Mouse (Mus musculus): Measurements from ENCODE around the gene Olfr203. TPM values are rescaled to one million over a fixed set of nuclear protein-coding genes. Genes with fewer than 3 reads are reported as not detected.
"Not testable (repeated sequence)": the region's sequence is repeated elsewhere in the genome, so short reads cannot be mapped to it uniquely, and the experiment has no call there.

The Olfr203 gene
- total RNA-seq (2021): not detected
- long read RNA-seq, experiment 1: 0 reads
- long read RNA-seq, experiment 2: 0 reads

DNA sequence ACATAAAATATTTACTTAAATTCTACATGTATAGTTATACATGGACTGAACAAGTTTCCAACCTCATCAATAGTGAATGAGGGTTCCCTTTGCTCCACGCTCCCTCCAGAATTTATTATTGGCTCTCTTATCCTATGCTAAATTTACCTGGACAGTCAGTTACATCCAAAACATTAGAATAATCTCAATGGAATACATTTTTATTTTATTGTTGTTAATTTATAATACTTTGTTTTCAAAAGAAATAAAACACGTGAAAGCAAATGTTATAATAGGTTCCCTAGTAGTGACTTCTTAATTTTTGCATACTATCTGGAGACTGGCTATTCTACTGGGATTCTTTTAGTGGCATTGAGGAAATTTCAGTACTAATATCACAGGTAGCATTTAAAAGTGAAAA lies at the start of gene Olfr203:
Gene Olfr203, plus strand, starts transcription at position 301 of the 400 bp plus-strand sequence.
- DNase-seq (ENCODE audit: low spot score in 2 of 2): no peak

DNA sequence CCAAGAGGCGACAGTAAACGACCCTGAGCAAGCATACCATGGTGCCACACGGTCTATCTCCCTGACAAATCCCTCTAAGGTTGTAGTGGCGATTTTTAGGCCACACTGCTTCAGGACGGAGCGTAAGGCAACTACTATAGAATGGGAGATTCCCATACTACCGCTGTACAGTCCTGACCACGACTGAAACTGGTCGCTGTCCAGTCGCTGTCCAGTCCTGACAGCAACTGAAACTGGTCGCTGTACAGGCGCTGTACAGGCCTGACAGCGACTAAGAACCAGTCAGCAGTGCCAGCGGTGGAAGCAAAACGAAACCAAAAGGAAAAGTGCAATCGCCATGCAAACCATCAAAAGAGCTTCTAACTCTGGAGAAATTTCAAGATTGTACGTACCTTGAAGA lies 49.0 kb upstream of the Olfr203 start:
- DNase-seq (ENCODE audit: low spot score in 2 of 2): no peak

DNA sequence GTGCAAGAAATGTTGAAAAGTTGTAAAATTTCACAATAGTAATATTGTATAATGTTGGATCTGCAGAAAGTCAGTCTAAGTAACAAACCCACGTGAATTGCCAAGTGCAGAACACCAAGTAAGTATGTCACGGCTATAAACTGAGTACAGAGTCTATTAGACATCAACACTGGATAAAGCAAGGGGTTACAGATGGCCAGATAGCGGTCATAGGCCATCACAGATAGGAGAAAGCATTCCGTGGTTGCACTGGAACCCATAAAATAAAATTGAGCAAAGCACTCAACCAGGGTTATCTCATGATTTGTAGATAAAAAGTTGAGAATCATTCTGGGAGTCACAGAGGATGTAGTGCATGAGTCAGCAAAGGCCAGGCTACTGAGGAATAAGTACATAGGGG lies 29.6 kb upstream of the Olfr203 start:
- not testable (repeated sequence) for DNase-seq (ENCODE audit: low spot score in 2 of 2)

GRCm38 (mm10) chr16:59272532-59272931 lies 26.1 kb upstream of the Olfr203 start, which contains the start of gene Olfr201:
Olfr201 (minus strand) TSS chr16:59272632.
- not testable (repeated sequence) for DNase-seq (ENCODE audit: low spot score in 2 of 2)

- no peak for DNase-seq (ENCODE audit: low spot score in 2 of 2)
Measured at GRCm38 (mm10) chr16:59280542-59280941, 18.1 kb upstream of the Olfr203 start.

GRCm38 (mm10) chr16:59283476-59283875 lies 15.2 kb upstream of the Olfr203 start:
- DNase-seq (ENCODE audit: low spot score in 2 of 2): no peak

DNA sequence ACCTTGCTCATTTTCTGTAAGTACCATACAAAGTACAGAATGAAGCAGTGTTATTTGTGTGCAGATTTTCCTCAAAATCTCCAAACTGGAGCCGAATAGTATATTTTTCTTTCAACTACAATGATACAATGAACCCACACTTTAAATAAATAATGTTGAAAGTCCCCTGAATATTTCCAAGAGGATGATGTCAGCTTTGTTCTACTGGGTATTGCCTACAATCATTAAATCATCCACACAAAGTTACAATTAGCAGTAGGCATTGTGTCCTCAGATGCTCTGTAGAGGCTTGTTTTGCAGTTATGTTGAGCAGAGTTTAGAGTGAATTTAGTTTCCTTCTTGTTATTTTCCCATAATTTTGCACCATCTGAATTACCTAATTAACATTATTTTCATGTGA lies 12.0 kb upstream of the Olfr203 start, which contains the start of gene Olfr202:
Gene Olfr202, minus strand, starts transcription at position 101 of the 400 bp plus-strand sequence.
- no peak for DNase-seq (ENCODE audit: low spot score in 2 of 2)

DNA sequence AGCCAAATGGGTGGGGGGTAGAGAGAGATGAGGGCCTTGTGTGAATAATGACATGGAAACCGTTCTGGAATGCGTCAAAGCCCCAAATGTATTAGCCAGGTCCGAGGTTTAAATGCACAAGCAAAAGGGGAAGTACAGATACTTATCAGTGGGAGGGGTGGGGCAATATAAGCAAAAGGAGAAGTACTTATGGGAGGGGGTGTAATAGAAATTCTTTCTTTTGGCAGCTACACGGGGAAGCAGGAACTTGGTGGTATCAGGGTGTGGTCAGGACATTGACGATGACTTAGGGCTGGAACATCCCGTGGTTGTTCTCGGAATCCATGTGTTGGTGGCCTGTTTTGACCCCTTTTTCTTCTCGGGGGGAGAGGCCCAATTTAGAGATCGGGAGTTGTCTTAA lies 11.1 kb upstream of the Olfr203 start:
- DNase-seq (ENCODE audit: low spot score in 2 of 2): not testable (repeated sequence)

GRCm38 (mm10) chr16:59318148-59318547 lies 19.5 kb downstream of the Olfr203 start, which contains the start of gene Olfr204:
Olfr204 (minus strand) TSS chr16:59318248.
- DNase-seq (ENCODE audit: low spot score in 2 of 2): no peak

- DNase-seq (ENCODE audit: low spot score in 2 of 2): not testable (repeated sequence)
Measured at GRCm38 (mm10) chr16:59323262-59323661, 24.6 kb downstream of the Olfr203 start.

- DNase-seq (ENCODE audit: low spot score in 2 of 2): no peak
Measured at GRCm38 (mm10) chr16:59331038-59331437, 32.4 kb downstream of the Olfr203 start, which contains the start of gene Olfr205. Olfr205 (minus strand) TSS chr16:59331138.

DNA sequence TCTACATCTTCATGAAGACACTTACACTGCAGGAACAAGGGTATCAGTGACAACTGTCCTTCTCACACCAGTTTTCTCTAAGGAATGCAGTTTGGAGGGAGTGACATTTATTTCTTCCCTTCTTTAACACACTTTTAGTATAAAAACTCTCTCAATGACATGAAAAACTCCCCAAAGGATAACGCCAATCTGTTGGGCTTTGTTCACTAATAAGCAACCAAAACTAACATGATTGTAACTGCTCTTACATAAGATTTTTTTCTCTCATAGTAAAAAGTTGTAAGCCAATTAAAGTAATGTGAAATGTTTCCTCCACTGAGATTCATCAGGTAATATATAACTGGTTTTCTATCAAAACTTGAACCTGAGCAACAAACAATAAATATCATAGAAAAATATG lies 50.5 kb downstream of the Olfr203 start, which contains the start of gene Olfr206:
Gene Olfr206, minus strand, starts transcription at position 101 of the 400 bp plus-strand sequence.
- DNase-seq (ENCODE audit: low spot score in 2 of 2): no peak

Other genes with a start within 250 kb of the Olfr203 start
- not detected for gene Olfr190, start 220.9 kb upstream of the Olfr203 start, total RNA-seq (2021)
- not detected for gene Olfr191, start 209.1 kb upstream of the Olfr203 start, total RNA-seq (2021)
- not detected for gene Olfr193, start 187.0 kb upstream of the Olfr203 start, total RNA-seq (2021)
- not detected for gene Olfr194, start 177.8 kb upstream of the Olfr203 start, total RNA-seq (2021)
- not detected for gene Olfr195, start 151.8 kb upstream of the Olfr203 start, total RNA-seq (2021)
- gene Olfr196, start 128.4 kb upstream of the Olfr203 start, total RNA-seq (2021): not detected
- not detected for gene Olfr198, start 95.3 kb upstream of the Olfr203 start, total RNA-seq (2021)
- not detected for gene Olfr199, start 79.1 kb upstream of the Olfr203 start, total RNA-seq (2021)
- not detected for gene Olfr201, start 26.2 kb upstream of the Olfr203 start, total RNA-seq (2021)
- gene Olfr202, start 12.1 kb upstream of the Olfr203 start, total RNA-seq (2021): not detected
- under 1 TPM in 1 of 2 experiments, not detected in 1; 0.06 TPM for gene Olfr204, start 19.4 kb downstream of the Olfr203 start, total RNA-seq (2021)
- not detected for gene Olfr205, start 32.3 kb downstream of the Olfr203 start, total RNA-seq (2021)
- not detected for gene Olfr206, start 50.4 kb downstream of the Olfr203 start, total RNA-seq (2021)
- gene Olfr209, start 65.1 kb downstream of the Olfr203 start, total RNA-seq (2021): not detected
- gene Gabrr3, start 108.5 kb downstream of the Olfr203 start, total RNA-seq (2021): not detected
- gene Riox2, start 172.9 kb downstream of the Olfr203 start, total RNA-seq (2021): 10 to 100 TPM; 18.1 to 20.5 TPM

Measured in adrenal gland, postnatal 4 days (tissue).